Mouse (Mus musculus): ENCODE data around the gene Dhrs7c. TPM values are rescaled to one million over a fixed set of nuclear protein-coding genes. Genes with fewer than 3 reads are reported as not detected.

The Dhrs7c gene
- total RNA-seq, 1 experiment from 2014 or later: not detected

DNA sequence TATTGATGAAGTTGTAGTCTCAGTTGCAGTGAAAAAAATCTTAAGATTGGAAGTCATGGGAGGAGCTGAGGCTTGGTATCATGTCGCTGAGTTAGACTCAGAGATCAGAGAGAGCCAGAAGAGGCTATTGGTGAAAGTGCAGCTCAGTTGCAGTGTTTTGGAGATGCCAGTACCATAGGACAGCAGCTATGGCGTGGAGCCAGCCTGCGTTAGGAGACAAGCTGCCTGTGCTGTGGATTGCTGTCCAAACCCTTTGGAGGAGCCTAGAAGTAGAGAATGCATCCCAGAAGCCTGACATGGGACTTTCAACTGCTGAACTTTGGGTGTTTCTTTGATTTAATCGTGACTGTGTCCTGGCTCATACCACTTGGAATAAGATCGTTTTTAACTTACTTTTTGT is 33.8 kb downstream of the Dhrs7c start:
- no peak for ATAC-seq (ENCODE audit: extremely low read depth, insufficient number of reproducible peaks, low FRiP score, poor library complexity, severe bottlenecking)

DNA sequence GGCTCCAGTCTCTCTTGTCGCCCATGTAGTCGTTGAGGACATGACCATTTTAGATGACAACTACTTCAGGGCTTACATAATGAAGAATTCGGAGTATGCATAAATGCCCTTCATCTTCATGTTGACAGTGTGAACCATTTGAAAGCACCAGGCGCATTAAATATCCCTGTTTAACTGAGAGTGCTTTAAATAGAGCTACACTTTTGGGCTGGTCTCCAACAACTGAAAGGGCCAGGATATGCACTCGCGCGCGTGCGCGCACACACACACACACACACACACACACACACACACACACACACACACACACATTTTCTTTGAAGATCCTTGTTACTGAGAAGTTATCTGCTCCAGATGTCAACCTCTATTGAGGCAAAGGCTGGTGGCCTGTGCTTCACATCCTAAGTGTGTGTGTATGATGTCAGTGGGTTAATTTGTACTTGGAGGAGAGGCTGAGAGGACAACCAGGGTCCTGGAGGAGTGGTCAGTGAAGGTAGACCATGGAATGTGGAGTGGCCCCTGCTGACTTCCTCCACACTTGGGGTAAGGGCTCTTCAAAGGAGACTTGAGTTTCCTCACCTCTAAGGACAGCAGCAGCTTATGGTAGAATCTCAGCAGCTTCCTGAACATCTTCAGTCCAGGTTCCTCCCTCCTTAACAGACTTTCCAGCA is 37.6 kb downstream of the Dhrs7c start:
- no peak for ATAC-seq (ENCODE audit: extremely low read depth, insufficient number of reproducible peaks, low FRiP score, poor library complexity, severe bottlenecking)

DNA sequence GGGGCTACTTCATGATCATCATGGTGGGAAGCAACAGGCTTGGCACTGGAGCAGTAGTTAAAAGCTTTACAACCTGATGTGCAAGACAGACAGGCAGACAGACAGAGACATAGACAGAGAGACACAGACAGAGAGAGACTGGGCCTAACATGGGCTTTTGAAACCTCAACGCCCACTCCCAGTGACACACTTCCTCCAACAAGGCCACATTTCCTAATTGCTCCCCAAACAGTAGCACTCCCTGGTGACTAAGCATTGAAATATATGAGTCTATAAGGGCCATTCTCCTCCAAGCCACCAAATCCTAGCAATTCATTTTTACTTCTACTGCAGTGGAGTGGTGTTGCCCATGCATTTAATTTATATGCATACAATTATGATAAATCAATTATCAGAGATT is 41.8 kb downstream of the Dhrs7c start:
- ATAC-seq (ENCODE audit: extremely low read depth, insufficient number of reproducible peaks, low FRiP score, poor library complexity, severe bottlenecking): no peak

DNA sequence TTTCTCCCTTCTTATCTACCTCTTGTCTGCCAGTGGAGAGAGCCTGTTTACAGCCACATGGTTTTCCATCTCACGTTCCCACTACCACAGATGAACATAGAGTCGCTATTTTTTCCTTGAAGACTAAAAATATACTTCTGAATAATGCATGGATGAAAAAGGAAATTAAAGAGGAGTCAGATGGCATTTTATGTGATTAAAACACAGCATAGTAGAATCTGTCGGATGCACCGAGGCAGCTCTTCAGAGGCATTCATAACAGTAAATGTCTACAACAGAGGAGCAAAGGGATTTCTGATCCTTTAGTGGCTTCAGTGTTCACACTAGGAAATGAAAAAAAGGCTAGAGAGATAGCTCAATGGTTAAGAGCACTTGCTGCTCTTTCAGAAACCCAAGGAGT is 47.2 kb downstream of the Dhrs7c start:
- no peak for ATAC-seq (ENCODE audit: extremely low read depth, insufficient number of reproducible peaks, low FRiP score, poor library complexity, severe bottlenecking)

- ATAC-seq (ENCODE audit: extremely low read depth, insufficient number of reproducible peaks, low FRiP score, poor library complexity, severe bottlenecking): no peak
Measured at GRCm38 (mm10) chr11:67851770-67852169, 53.8 kb downstream of the Dhrs7c start.

DNA sequence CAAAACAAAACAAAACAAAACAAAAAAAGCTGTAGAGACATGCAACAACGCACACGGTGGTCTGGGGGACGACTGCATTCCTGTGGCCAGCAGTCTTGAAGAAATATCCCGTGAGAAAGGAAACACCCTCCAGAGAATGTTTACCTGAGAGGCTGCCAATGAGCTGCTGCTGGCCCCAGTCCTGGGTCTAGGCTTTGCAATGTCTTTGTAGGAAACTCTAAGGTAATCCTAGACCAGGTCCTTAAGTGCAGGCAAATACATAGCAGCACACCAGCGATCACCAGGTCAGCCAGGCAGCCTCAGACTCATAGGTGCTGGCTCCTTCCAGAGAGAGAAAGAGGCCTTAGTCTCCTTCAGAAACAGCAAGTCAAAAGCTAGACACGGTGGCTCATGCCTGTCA is 56.0 kb downstream of the Dhrs7c start:
- no peak for ATAC-seq (ENCODE audit: extremely low read depth, insufficient number of reproducible peaks, low FRiP score, poor library complexity, severe bottlenecking)

GRCm38 (mm10) chr11:67855035-67855434 is 57.0 kb downstream of the Dhrs7c start:
- ATAC-seq (ENCODE audit: extremely low read depth, insufficient number of reproducible peaks, low FRiP score, poor library complexity, severe bottlenecking): no peak

GRCm38 (mm10) chr11:67858518-67858917 is 60.5 kb downstream of the Dhrs7c start:
- no peak for ATAC-seq (ENCODE audit: extremely low read depth, insufficient number of reproducible peaks, low FRiP score, poor library complexity, severe bottlenecking)

DNA sequence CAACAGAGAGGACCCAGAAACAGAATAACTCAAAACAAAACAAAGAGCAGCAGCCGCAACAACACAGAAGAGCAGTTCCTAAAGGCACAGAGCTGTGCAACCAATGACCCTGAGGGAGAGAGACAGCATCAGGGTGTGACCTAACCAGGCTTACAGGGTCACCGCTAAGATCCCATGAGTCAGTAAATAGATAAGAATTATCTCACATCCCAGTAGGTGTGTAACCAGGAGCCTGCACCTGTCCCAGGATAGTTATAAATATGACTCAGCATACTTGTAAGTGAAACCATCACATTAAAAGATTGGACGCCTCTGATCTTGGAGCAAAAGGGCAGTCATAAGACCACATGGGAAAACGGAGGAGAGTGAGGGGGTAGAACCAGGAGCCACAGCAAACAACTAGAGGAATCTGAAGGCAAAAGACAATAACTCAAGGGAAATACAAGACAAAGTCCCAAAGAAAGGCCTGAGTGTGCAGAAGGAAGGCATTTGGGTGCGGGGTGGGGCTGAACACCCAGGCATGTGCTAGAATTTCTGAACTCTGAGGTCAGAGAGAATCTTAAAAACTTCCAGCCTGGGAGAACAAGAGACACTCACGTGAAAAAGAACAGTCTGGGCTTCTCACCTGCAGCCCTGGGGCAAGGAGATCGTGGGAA is 62.9 kb downstream of the Dhrs7c start:
- no peak for ATAC-seq (ENCODE audit: extremely low read depth, insufficient number of reproducible peaks, low FRiP score, poor library complexity, severe bottlenecking)

- no peak for ATAC-seq (ENCODE audit: extremely low read depth, insufficient number of reproducible peaks, low FRiP score, poor library complexity, severe bottlenecking)
Measured at GRCm38 (mm10) chr11:67861399-67861838, 63.4 kb downstream of the Dhrs7c start.

DNA sequence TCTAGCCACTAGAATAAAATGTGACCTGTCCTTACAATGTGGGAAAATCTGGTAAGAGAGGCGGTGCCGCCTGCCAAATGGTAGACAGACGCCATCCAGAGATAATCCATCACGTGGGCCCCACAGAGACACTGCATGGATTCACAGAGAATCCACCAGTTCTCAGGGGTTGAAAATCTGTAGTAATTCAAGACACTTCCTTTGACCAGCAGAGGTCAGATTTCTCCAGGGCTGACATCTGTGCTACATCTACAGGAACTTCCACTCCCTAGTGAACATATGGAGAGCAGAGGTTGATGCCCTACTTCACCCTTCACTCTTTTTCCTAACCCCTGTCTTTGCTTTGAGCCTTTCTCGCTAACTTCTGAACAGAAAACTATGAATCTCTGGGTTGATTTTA is 67.1 kb downstream of the Dhrs7c start:
- ATAC-seq (ENCODE audit: extremely low read depth, insufficient number of reproducible peaks, low FRiP score, poor library complexity, severe bottlenecking): no peak

Other genes with a start within 250 kb of the Dhrs7c start
- not detected in 2 replicates for gene Rcvrn, start 102.9 kb upstream of the Dhrs7c start, total RNA-seq (2017)
- not detected in 2 replicates for gene Glp2r, start 27.0 kb upstream of the Dhrs7c start, total RNA-seq (2017)
- not detected in 2 replicates for gene Gsg1l2, start 23.6 kb upstream of the Dhrs7c start, total RNA-seq (2017)
- not detected in 2 replicates for gene Usp43, start 124.0 kb downstream of the Dhrs7c start, total RNA-seq (2017)
- gene Cfap52, start 167.5 kb downstream of the Dhrs7c start, total RNA-seq (2017): 0.25 TPM in 1 of 2 replicates, not detected in the other
- 35.2 and 43.9 TPM in 2 replicates for gene Stx8, start 168.0 kb downstream of the Dhrs7c start, total RNA-seq (2017)